Mouse (Mus musculus): Measurements from ENCODE around the gene Jam2. TPM values are rescaled to one million over a fixed set of nuclear protein-coding genes. Genes with fewer than 3 reads are reported as not detected.

Gene Jam2
- polyA plus RNA-seq, 1 experiment: 5.7 TPM

GRCm38 (mm10) chr16:84795337-84795736 lies 21.4 kb downstream of the Jam2 start:
- H3K27ac ChIP-seq (ENCODE audit: control insufficient read depth, insufficient read depth, low read depth, low read length, poor library complexity): no peak overlapping the region
- TF ChIP-seq CTCF (IDR thresholded peaks at IDR 0.05; ENCODE audit: control insufficient read depth, insufficient read depth, low read length) (no peak), POLR2A (IDR thresholded peaks at IDR 0.05; ENCODE audit: borderline replicate concordance, control insufficient read depth, low read depth, low read length) (no peak)
- no peak overlapping the region for H3K4me3 ChIP-seq (replicated peaks; ENCODE audit: control insufficient read depth, low read depth, low read length)
- no peaks in the 10 kb centered on the region for H3K4me1 ChIP-seq (ENCODE audit: control insufficient read depth, insufficient read depth, low read length)
- WGBS: 48% methylated on average over 3 of the region's 3 CpGs

GRCm38 (mm10) chr16:84796678-84797077 lies 22.8 kb downstream of the Jam2 start:
- no peaks in the 10 kb centered on the region for H3K4me1 ChIP-seq (ENCODE audit: control insufficient read depth, insufficient read depth, low read length)
- no peak for TF ChIP-seq POLR2A (IDR thresholded peaks at IDR 0.05; ENCODE audit: borderline replicate concordance, control insufficient read depth, low read depth, low read length)
- no peak for TF ChIP-seq CTCF (IDR thresholded peaks at IDR 0.05; ENCODE audit: control insufficient read depth, insufficient read depth, low read length)
- no peak overlapping the region for H3K27ac ChIP-seq (ENCODE audit: control insufficient read depth, insufficient read depth, low read depth, low read length, poor library complexity)
- H3K4me3 ChIP-seq (replicated peaks; ENCODE audit: control insufficient read depth, low read depth, low read length): no peak overlapping the region
- 79% methylated on average over 9 of the region's 9 CpGs for WGBS

- Histone ChIP-seq H3K4me1 (ENCODE audit: control insufficient read depth, insufficient read depth, low read length) (no peaks in the 10 kb centered on the region), H3K27ac (ENCODE audit: control insufficient read depth, insufficient read depth, low read depth, low read length, poor library complexity) (no peak overlapping the region), H3K4me3 (replicated peaks; ENCODE audit: control insufficient read depth, low read depth, low read length) (no peak overlapping the region)
- 29% methylated on average over 1 of the region's 2 CpGs for WGBS
- TF ChIP-seq CTCF (IDR thresholded peaks at IDR 0.05; ENCODE audit: control insufficient read depth, insufficient read depth, low read length) (no peak), POLR2A (IDR thresholded peaks at IDR 0.05; ENCODE audit: borderline replicate concordance, control insufficient read depth, low read depth, low read length) (no peak)
Observed at GRCm38 (mm10) chr16:84800038-84800437, 26.1 kb downstream of the Jam2 start.

GRCm38 (mm10) chr16:84802217-84802616 lies 28.3 kb downstream of the Jam2 start:
- Histone ChIP-seq H3K4me1 (ENCODE audit: control insufficient read depth, insufficient read depth, low read length) (no peaks in the 10 kb centered on the region), H3K27ac (ENCODE audit: control insufficient read depth, insufficient read depth, low read depth, low read length, poor library complexity) (no peak overlapping the region), H3K4me3 (replicated peaks; ENCODE audit: control insufficient read depth, low read depth, low read length) (no peak overlapping the region)
- 8% methylated on average over 6 of the region's 6 CpGs for WGBS
- TF ChIP-seq CTCF (IDR thresholded peaks at IDR 0.05; ENCODE audit: control insufficient read depth, insufficient read depth, low read length): no peak
- TF ChIP-seq POLR2A (IDR thresholded peaks at IDR 0.05; ENCODE audit: borderline replicate concordance, control insufficient read depth, low read depth, low read length): no peak

- TF ChIP-seq CTCF (IDR thresholded peaks at IDR 0.05; ENCODE audit: control insufficient read depth, insufficient read depth, low read length): no peak
- no peak for TF ChIP-seq POLR2A (IDR thresholded peaks at IDR 0.05; ENCODE audit: borderline replicate concordance, control insufficient read depth, low read depth, low read length)
- H3K4me1 ChIP-seq (ENCODE audit: control insufficient read depth, insufficient read depth, low read length): no peaks in the 10 kb centered on the region
- WGBS: 30% methylated on average over 5 of the region's 5 CpGs
- H3K4me3 ChIP-seq (replicated peaks; ENCODE audit: control insufficient read depth, low read depth, low read length): no peak overlapping the region
- H3K27ac ChIP-seq (ENCODE audit: control insufficient read depth, insufficient read depth, low read depth, low read length, poor library complexity): no peak overlapping the region
Observed at GRCm38 (mm10) chr16:84804866-84805265, 30.9 kb downstream of the Jam2 start.

- 89% methylated on average over 3 of the region's 3 CpGs for WGBS
- Histone ChIP-seq H3K4me1 (ENCODE audit: control insufficient read depth, insufficient read depth, low read length) (no peaks in the 10 kb centered on the region), H3K27ac (ENCODE audit: control insufficient read depth, insufficient read depth, low read depth, low read length, poor library complexity) (no peak overlapping the region), H3K4me3 (replicated peaks; ENCODE audit: control insufficient read depth, low read depth, low read length) (no peak overlapping the region)
- no peak for TF ChIP-seq POLR2A (IDR thresholded peaks at IDR 0.05; ENCODE audit: borderline replicate concordance, control insufficient read depth, low read depth, low read length)
- no peak for TF ChIP-seq CTCF (IDR thresholded peaks at IDR 0.05; ENCODE audit: control insufficient read depth, insufficient read depth, low read length)
Observed at GRCm38 (mm10) chr16:84806175-84806574, 32.3 kb downstream of the Jam2 start.

GRCm38 (mm10) chr16:84807874-84808273 lies 34.0 kb downstream of the Jam2 start:
- no peak overlapping the region for H3K27ac ChIP-seq (ENCODE audit: control insufficient read depth, insufficient read depth, low read depth, low read length, poor library complexity)
- H3K4me1 ChIP-seq (ENCODE audit: control insufficient read depth, insufficient read depth, low read length): no peaks in the 10 kb centered on the region
- 88% methylated on average over 7 of the region's 7 CpGs for WGBS
- no peak overlapping the region for H3K4me3 ChIP-seq (replicated peaks; ENCODE audit: control insufficient read depth, low read depth, low read length)
- TF ChIP-seq POLR2A (IDR thresholded peaks at IDR 0.05; ENCODE audit: borderline replicate concordance, control insufficient read depth, low read depth, low read length) (no peak), CTCF (IDR thresholded peaks at IDR 0.05; ENCODE audit: control insufficient read depth, insufficient read depth, low read length) (no peak)

GRCm38 (mm10) chr16:84810254-84810653 lies 36.3 kb downstream of the Jam2 start:
- 91% methylated on average over 1 of the region's 1 CpGs for WGBS
- Histone ChIP-seq H3K4me1 (ENCODE audit: control insufficient read depth, insufficient read depth, low read length) (no peaks in the 10 kb centered on the region; the same call in 1 of the 2 replicates), H3K27ac (ENCODE audit: control insufficient read depth, insufficient read depth, low read depth, low read length, poor library complexity) (no peak overlapping the region), H3K4me3 (replicated peaks; ENCODE audit: control insufficient read depth, low read depth, low read length) (no peak overlapping the region)
- TF ChIP-seq POLR2A (IDR thresholded peaks at IDR 0.05; ENCODE audit: borderline replicate concordance, control insufficient read depth, low read depth, low read length) (no peak), CTCF (IDR thresholded peaks at IDR 0.05; ENCODE audit: control insufficient read depth, insufficient read depth, low read length) (no peak)

- no peak for TF ChIP-seq POLR2A (IDR thresholded peaks at IDR 0.05; ENCODE audit: borderline replicate concordance, control insufficient read depth, low read depth, low read length)
- no peak for TF ChIP-seq CTCF (IDR thresholded peaks at IDR 0.05; ENCODE audit: control insufficient read depth, insufficient read depth, low read length)
- Histone ChIP-seq H3K4me3 (replicated peaks; ENCODE audit: control insufficient read depth, low read depth, low read length) (no peak overlapping the region), H3K27ac (ENCODE audit: control insufficient read depth, insufficient read depth, low read depth, low read length, poor library complexity) (no peak overlapping the region), H3K4me1 (ENCODE audit: control insufficient read depth, insufficient read depth, low read length) (no peaks in the 10 kb centered on the region; the same call in 1 of the 2 replicates)
- WGBS: 45% methylated on average over 8 of the region's 8 CpGs
Observed at GRCm38 (mm10) chr16:84813852-84814251, 39.9 kb downstream of the Jam2 start.
